Mouse (Mus musculus): Measurements from ENCODE around the gene Foxa3. TPM values are rescaled to one million over a fixed set of nuclear protein-coding genes. Genes with fewer than 3 reads are reported as not detected.

Gene Foxa3
- total RNA-seq, 1 experiment from 2014 or later = not detected

DNA sequence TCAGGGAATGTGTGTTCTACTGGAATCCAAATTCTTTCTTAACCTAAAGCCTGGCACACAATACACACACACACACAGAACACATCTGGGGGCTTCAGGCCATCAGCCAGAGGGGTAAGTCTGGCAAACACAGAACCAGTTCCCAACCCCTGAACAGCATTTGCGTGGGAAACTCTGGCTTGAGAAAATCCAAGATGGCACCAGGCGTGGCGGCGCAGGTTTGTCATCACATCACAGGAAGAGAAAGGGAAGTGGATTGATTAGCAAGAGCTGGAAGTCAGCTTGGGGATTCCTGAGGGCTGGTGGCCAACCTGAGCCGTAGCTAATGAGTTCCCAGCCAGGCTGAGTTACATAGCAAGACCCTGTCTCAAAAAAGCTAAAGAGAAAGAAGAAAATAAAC, 58.0 kb downstream of the Foxa3 start:
- no peak for ATAC-seq (ENCODE audit: extremely low read depth, insufficient number of reproducible peaks, low FRiP score, poor library complexity, severe bottlenecking)

DNA sequence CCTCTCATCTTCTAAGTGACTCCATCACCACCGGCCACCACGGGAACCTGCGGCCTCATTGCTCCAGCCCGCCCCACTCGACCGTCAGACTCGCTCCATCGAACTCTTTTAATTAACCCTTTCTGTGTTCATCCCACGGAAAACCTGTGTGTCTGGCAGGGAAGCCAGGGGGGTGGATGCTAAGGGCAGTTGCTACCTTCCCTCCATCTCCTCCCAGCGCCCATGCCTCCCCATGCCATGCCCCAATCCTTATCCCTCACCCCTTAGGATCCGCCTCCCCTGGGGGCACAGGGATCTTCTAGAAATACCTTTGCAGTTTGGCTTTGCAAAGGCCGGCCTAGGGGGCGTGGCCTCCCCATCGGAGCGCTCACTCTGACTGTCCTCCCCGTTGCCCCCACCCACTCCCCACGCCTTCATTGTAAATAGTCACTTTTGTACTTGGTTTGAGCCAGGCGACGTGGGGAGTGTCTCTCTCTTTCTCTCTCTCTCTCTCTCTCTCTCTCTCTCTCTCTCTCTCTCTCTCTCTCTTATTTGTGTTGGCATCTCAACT, 60.0 kb downstream of the Foxa3 start:
- ATAC-seq (ENCODE audit: extremely low read depth, insufficient number of reproducible peaks, low FRiP score, poor library complexity, severe bottlenecking) = no peak

Other genes starting within 250 kb of the Foxa3 start
- gene Psg19, start 225.0 kb downstream of the Foxa3 start, total RNA-seq (2017) = not detected in 2 replicates
- not detected in 2 replicates for gene Psg17, start 201.9 kb downstream of the Foxa3 start, total RNA-seq (2017)
- 0.49 TPM in 1 of 2 replicates, not detected in the other for gene Mill2, start 183.6 kb downstream of the Foxa3 start, total RNA-seq (2017)
- 146 and 154 TPM in 2 replicates for gene Pglyrp1, start 152.2 kb downstream of the Foxa3 start, total RNA-seq (2017)
- gene Ccdc61, start 113.1 kb downstream of the Foxa3 start, total RNA-seq (2017) = 16.2 and 17.5 TPM in 2 replicates
- gene Nova2, start 97.7 kb downstream of the Foxa3 start, total RNA-seq (2017) = not detected in 2 replicates
- not detected in 2 replicates for gene Nanos2, start 36.1 kb downstream of the Foxa3 start, total RNA-seq (2017)
- gene Mypop, start 32.3 kb downstream of the Foxa3 start, total RNA-seq (2017) = 0.74 and 2.0 TPM in 2 replicates
- gene Irf2bp1, start 19.5 kb downstream of the Foxa3 start, total RNA-seq (2017) = 13.2 and 16.9 TPM in 2 replicates
- gene Sympk, start 839 bp upstream of the Foxa3 start, total RNA-seq (2017) = 64.8 and 67.0 TPM in 2 replicates
- 0.35 and 0.37 TPM in 2 replicates for gene Rsph6a, start 31.2 kb upstream of the Foxa3 start, total RNA-seq (2017)
- 3.1 and 3.4 TPM in 2 replicates for gene Dmwd, start 52.7 kb upstream of the Foxa3 start, total RNA-seq (2017)
- gene Dmpk, start 60.3 kb upstream of the Foxa3 start, total RNA-seq (2017) = 1.4 and 2.1 TPM in 2 replicates
- gene Six5, start 71.1 kb upstream of the Foxa3 start, total RNA-seq (2017) = 0.12 TPM in 1 of 2 replicates, not detected in the other
- not detected in 2 replicates for gene Gm4969, start 94.8 kb upstream of the Foxa3 start, total RNA-seq (2017)
- 11.3 and 13.3 TPM in 2 replicates for gene Fbxo46, start 96.3 kb upstream of the Foxa3 start, total RNA-seq (2017)
- 3.8 and 5.3 TPM in 2 replicates for gene Qpctl, start 125.8 kb upstream of the Foxa3 start, total RNA-seq (2017)
- 26.4 and 33.0 TPM in 2 replicates for gene Snrpd2, start 126.2 kb upstream of the Foxa3 start, total RNA-seq (2017)
- not detected in 2 replicates for gene Gipr, start 142.6 kb upstream of the Foxa3 start, total RNA-seq (2017)
- gene Eml2, start 152.9 kb upstream of the Foxa3 start, total RNA-seq (2017) = 9.1 and 13.3 TPM in 2 replicates
- gene Gpr4, start 189.0 kb upstream of the Foxa3 start, total RNA-seq (2017) = 0.37 TPM in 1 of 2 replicates, not detected in the other
- gene Opa3, start 204.8 kb upstream of the Foxa3 start, total RNA-seq (2017) = 12.5 and 15.3 TPM in 2 replicates
- 400 and 419 TPM in 2 replicates for gene Vasp, start 248.3 kb upstream of the Foxa3 start, total RNA-seq (2017)